Mouse (Mus musculus): ENCODE data around the gene Rab20. TPM values are rescaled to one million over a fixed set of nuclear protein-coding genes. Genes with fewer than 3 reads are reported as not detected.
"Not testable (repeated sequence)": the region's sequence is repeated elsewhere in the genome, so short reads cannot be mapped to it uniquely, and the experiment has no call there.

Gene Rab20
- total and polyA plus RNA-seq, 2 experiments from 2014 or later: 52.0 to 84.5 TPM

GRCm38 (mm10) chr8:11506074-11506473, 27.6 kb upstream of the Rab20 start:
- TF ChIP-seq EP300 (IDR thresholded peaks at IDR 0.05; ENCODE audit: low read depth) (no peak), CTCF (IDR thresholded peaks at IDR 0.05; ENCODE audit: low read depth) (0 out of 2 replicates have a peak, but pooled peaks have one; percentile 1)
- H3K27ac ChIP-seq (ENCODE audit: low read depth): no peak overlapping the region
- H3K4me2 ChIP-seq (ENCODE audit: low read depth, low read length): no peak overlapping the region
- no peaks in the 10 kb centered on the region for H3K4me1 ChIP-seq (ENCODE audit: control insufficient read depth, insufficient read depth)
- peaks cover 75% of the 10 kb centered on the region for H3K36me3 ChIP-seq (replicated peaks; ENCODE audit: control insufficient read depth, insufficient read depth, low read length)
- no peak overlapping the region for H3K4me3 ChIP-seq (ENCODE audit: low read depth, low read length)
- 81% methylated on average over 14 of the region's 14 CpGs for WGBS
- H3K9me3 ChIP-seq (replicated peaks; ENCODE audit: control insufficient read depth, low read length): no peaks in the 10 kb centered on the region
- no peaks in the 10 kb centered on the region for H3K27me3 ChIP-seq (ENCODE audit: control insufficient read depth, insufficient read depth, low read length)
- H3K9ac ChIP-seq (replicated peaks; ENCODE audit: low read depth, low read length): no peak overlapping the region
- DNase-seq (ENCODE audit: low spot score) (no peak), ATAC-seq (ENCODE audit: insufficient read depth, low read depth) (no peak)

GRCm38 (mm10) chr8:11503476-11504232, 25.1 kb upstream of the Rab20 start:
- no peaks in the 10 kb centered on the region for H3K9me3 ChIP-seq (replicated peaks; ENCODE audit: control insufficient read depth, low read length)
- no peak overlapping the region for H3K9ac ChIP-seq (replicated peaks; ENCODE audit: low read depth, low read length)
- no peak for ATAC-seq (ENCODE audit: insufficient read depth, low read depth)
- WGBS: 83% methylated on average over 13 of the region's 13 CpGs
- DNase-seq (ENCODE audit: low spot score): no peak
- TF ChIP-seq CTCF (IDR thresholded peaks at IDR 0.05; ENCODE audit: low read depth): no peak
- H3K4me3 ChIP-seq (ENCODE audit: low read depth, low read length): no peak overlapping the region
- peaks cover 53% of the 10 kb centered on the region for H3K36me3 ChIP-seq (replicated peaks; ENCODE audit: control insufficient read depth, insufficient read depth, low read length)
- H3K27me3 ChIP-seq (ENCODE audit: control insufficient read depth, insufficient read depth, low read length): no peaks in the 10 kb centered on the region
- H3K27ac ChIP-seq (ENCODE audit: low read depth): no peak overlapping the region
- no peak overlapping the region for H3K4me2 ChIP-seq (ENCODE audit: low read depth, low read length)
- H3K4me1 ChIP-seq (ENCODE audit: control insufficient read depth, insufficient read depth): 0 out of 2 replicates have a peak, but pooled peaks cover under 1% of the 10 kb centered on the region

- Histone ChIP-seq H3K4me2 (ENCODE audit: low read depth, low read length) (peak overlapping the region; percentile 75; the same call in 1 of the 2 replicates), H3K9me3 (replicated peaks; ENCODE audit: control insufficient read depth, low read length) (no peaks in the 10 kb centered on the region), H3K36me3 (replicated peaks; ENCODE audit: control insufficient read depth, insufficient read depth, low read length) (peaks cover 14% of the 10 kb centered on the region), H3K9ac (replicated peaks; ENCODE audit: low read depth, low read length) (no peak overlapping the region), H3K4me3 (ENCODE audit: low read depth, low read length) (no peak overlapping the region), H3K27ac (ENCODE audit: low read depth) (no peak overlapping the region), H3K27me3 (ENCODE audit: control insufficient read depth, insufficient read depth, low read length) (no peaks in the 10 kb centered on the region), H3K4me1 (ENCODE audit: control insufficient read depth, insufficient read depth) (peaks cover 16% of the 10 kb centered on the region)
- WGBS: 80% methylated on average over 4 of the region's 4 CpGs
- TF ChIP-seq CTCF (IDR thresholded peaks at IDR 0.05; ENCODE audit: low read depth) (no peak), EP300 (IDR thresholded peaks at IDR 0.05; ENCODE audit: low read depth) (no peak)
- ATAC-seq (ENCODE audit: insufficient read depth, low read depth) (no peak), DNase-seq (ENCODE audit: low spot score) (no peak)
These were observed 20.4 kb upstream of the Rab20 start for GRCm38 (mm10) chr8:11498786-11499485.

- Histone ChIP-seq H3K9me3 (replicated peaks; ENCODE audit: control insufficient read depth, low read length) (no peaks in the 10 kb centered on the region), H3K4me2 (ENCODE audit: low read depth, low read length) (peak overlapping the region; percentile 75), H3K27ac (ENCODE audit: low read depth) (no peak overlapping the region), H3K4me3 (ENCODE audit: low read depth, low read length) (peak overlapping the region; percentile 95), H3K36me3 (replicated peaks; ENCODE audit: control insufficient read depth, insufficient read depth, low read length) (peaks cover 8% of the 10 kb centered on the region), H3K4me1 (ENCODE audit: control insufficient read depth, insufficient read depth) (peaks cover 16% of the 10 kb centered on the region), H3K9ac (replicated peaks; ENCODE audit: low read depth, low read length) (peak overlapping the region; percentile 89; the same call in 1 of the 2 replicates), H3K27me3 (ENCODE audit: control insufficient read depth, insufficient read depth, low read length) (no peaks in the 10 kb centered on the region)
- 69% methylated on average over 12 of the region's 12 CpGs for WGBS
- DNase-seq (ENCODE audit: low spot score) (no peak), ATAC-seq (ENCODE audit: insufficient read depth, low read depth) (no peak)
- no peak for TF ChIP-seq CTCF (IDR thresholded peaks at IDR 0.05; ENCODE audit: low read depth)
- no peak for TF ChIP-seq EP300 (IDR thresholded peaks at IDR 0.05; ENCODE audit: low read depth)
These were observed 19.8 kb upstream of the Rab20 start for GRCm38 (mm10) chr8:11498281-11498680.

GRCm38 (mm10) chr8:11497017-11497990, 18.8 kb upstream of the Rab20 start, which contains the start of gene Naxd:
TSS of gene Naxd (plus strand) at chr8:11497506.
- WGBS: 4% methylated on average over 73 of the region's 73 CpGs
- Histone ChIP-seq H3K27me3 (ENCODE audit: control insufficient read depth, insufficient read depth, low read length) (no peaks in the 10 kb centered on the region), H3K9me3 (replicated peaks; ENCODE audit: control insufficient read depth, low read length) (no peaks in the 10 kb centered on the region), H3K9ac (replicated peaks; ENCODE audit: low read depth, low read length) (peak within 1 kb of the TSS; percentile 89), H3K36me3 (replicated peaks; ENCODE audit: control insufficient read depth, insufficient read depth, low read length) (no peaks in the 10 kb centered on the region), H3K4me2 (ENCODE audit: low read depth, low read length) (peak within 1 kb of the TSS; percentile 75), H3K27ac (ENCODE audit: low read depth) (peak within 1 kb of the TSS; percentile 73), H3K4me1 (ENCODE audit: control insufficient read depth, insufficient read depth) (peaks cover 16% of the 10 kb centered on the region), H3K4me3 (ENCODE audit: low read depth, low read length) (peak within 1 kb of the TSS; percentile 95)
- 0 out of 2 replicates have a peak, but pooled peaks have one; percentile 46 for TF ChIP-seq EP300 (IDR thresholded peaks at IDR 0.05; ENCODE audit: low read depth)
- TF ChIP-seq CTCF (IDR thresholded peaks at IDR 0.05; ENCODE audit: low read depth): no peak
- peak; percentile 94 for DNase-seq (ENCODE audit: low spot score)
- ATAC-seq (ENCODE audit: insufficient read depth, low read depth): peak; percentile 99

GRCm38 (mm10) chr8:11492340-11492739, 13.8 kb upstream of the Rab20 start:
- not testable (repeated sequence) for ATAC-seq (ENCODE audit: insufficient read depth, low read depth); DNase-seq (ENCODE audit: low spot score); H3K27ac ChIP-seq (ENCODE audit: low read depth); H3K9me3 ChIP-seq (replicated peaks; ENCODE audit: control insufficient read depth, low read length); H3K27me3 ChIP-seq (ENCODE audit: control insufficient read depth, insufficient read depth, low read length); H3K4me2 ChIP-seq (ENCODE audit: low read depth, low read length); H3K4me3 ChIP-seq (ENCODE audit: low read depth, low read length); H3K9ac ChIP-seq (replicated peaks; ENCODE audit: low read depth, low read length); H3K36me3 ChIP-seq (replicated peaks; ENCODE audit: control insufficient read depth, insufficient read depth, low read length); H3K4me1 ChIP-seq (ENCODE audit: control insufficient read depth, insufficient read depth)
- WGBS: 76% methylated on average over 2 of the region's 2 CpGs
